Mouse (Mus musculus) layer of hippocampus, adult 9-11 months (tissue): ENCODE measurements around the gene Dapl1.

Experiments
- DNase-seq: peaks from one replicate; pipeline ENCODE4 v3.0.0; 2022

Gene Dapl1

GRCm38 (mm10) chr2:59484438-59484837, at the start of gene Dapl1:
Gene Dapl1 (plus strand): TSS chr2:59484653.
- DNase-seq = no peak

DNA sequence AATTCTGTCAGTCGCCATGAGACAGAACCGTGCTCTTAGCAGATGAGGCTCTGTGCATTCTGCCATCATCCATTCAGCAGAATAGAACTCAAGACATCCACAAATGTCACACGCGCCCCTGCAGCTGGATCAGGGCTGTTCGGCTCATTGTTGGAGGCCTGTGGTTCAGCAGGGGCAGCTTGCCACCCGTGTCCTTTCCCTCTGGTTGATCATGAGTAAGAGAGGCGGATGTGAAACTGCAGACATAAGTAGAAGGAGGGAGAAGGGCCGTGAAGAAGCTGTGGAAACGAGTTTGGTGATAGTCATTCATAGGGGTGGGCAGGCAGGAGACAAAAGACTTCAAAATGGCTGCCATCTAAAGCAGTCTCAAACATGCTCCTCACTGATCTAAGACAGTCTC, 49.6 kb upstream of the Dapl1 start:
- DNase-seq = peak; percentile 29

GRCm38 (mm10) chr2:59437684-59438393, 46.6 kb upstream of the Dapl1 start:
- DNase-seq = peak; percentile 70

GRCm38 (mm10) chr2:59438479-59438935, 45.9 kb upstream of the Dapl1 start:
- DNase-seq = peak; percentile 75

- no peak for DNase-seq
Measured at GRCm38 (mm10) chr2:59439824-59440223, 44.6 kb upstream of the Dapl1 start.

GRCm38 (mm10) chr2:59440481-59440880, 44.0 kb upstream of the Dapl1 start:
- DNase-seq = no peak

DNA sequence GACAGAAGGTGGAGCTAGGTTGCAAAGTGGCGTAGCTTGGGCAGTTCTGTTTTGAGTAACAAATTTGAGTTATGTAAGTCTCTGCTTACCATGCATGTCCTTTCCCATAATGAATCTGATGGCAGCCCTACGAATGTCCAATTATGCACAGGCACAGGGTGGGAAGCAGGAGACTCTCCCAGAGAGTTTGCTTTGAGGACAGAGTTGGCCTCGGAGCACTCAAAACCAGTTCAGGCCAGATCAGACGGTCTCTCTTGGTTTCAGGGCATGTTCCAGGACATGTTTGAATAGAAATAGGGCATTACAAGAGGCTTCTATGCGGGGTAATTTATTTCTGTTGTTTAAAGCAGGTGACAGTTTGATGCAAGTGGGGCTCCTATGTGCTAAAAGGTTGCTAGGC, 42.8 kb upstream of the Dapl1 start:
- no peak for DNase-seq

DNA sequence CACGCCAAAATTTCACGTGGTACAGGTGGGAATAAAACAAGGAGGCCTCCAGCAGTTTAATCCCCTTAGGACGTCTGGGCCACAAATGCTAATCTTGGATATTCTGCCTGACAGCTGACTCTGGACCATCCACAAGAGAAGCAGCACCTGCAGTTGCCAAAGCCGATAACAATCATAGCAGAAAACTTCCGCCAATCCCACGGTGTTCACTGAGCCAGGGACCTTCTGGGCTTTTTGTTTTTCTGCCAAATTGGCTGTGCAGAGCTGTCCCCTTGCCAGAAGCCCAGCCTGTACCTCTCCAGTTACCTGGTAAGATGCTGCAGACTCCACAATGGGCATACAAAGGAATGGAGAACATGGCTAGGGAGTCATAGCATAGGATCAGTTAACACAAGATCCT, 37.8 kb upstream of the Dapl1 start:
- DNase-seq = no peak

GRCm38 (mm10) chr2:59447712-59448111, 36.7 kb upstream of the Dapl1 start:
- DNase-seq = no peak

DNA sequence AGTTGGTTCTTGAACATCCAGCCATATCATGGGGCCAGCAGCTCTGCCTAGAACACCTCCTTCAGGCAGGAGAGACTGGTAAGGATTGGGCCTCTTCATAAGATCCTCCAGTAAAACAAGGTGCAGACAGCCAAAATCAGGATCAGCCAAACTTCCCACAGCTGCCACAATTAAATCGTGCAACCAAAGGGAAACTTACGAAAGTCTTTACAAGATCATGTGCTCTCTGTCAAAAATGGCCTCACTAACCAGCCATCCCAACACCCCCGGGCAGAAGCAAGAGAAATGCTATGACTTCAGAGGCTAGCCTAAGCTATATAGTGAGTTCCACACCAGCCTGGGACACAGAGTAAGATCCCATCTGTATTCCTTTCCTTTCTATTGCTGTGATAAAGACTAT, 35.9 kb upstream of the Dapl1 start:
- DNase-seq = no peak

- DNase-seq = no peak
Measured at GRCm38 (mm10) chr2:59448921-59449320, 35.5 kb upstream of the Dapl1 start.

DNA sequence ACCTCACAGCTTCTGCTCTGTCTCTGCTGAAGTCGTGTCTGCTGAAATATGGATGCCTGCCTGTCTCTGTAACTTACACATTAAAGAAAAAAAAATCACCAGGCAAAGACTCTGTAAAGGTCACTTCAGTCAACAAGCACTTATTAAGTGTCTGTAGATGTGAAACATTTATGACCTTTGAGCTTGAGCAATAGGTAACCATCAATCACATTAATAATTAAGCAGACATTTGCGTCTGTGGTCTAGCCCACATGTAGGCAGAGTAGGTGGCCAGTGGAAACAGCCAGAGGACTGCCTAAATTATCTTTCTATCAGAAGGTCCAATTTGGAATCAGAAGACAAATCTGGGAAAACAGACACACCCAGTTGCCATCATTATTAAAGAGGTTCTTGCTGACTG, 32.8 kb upstream of the Dapl1 start:
- DNase-seq = no peak

DNA sequence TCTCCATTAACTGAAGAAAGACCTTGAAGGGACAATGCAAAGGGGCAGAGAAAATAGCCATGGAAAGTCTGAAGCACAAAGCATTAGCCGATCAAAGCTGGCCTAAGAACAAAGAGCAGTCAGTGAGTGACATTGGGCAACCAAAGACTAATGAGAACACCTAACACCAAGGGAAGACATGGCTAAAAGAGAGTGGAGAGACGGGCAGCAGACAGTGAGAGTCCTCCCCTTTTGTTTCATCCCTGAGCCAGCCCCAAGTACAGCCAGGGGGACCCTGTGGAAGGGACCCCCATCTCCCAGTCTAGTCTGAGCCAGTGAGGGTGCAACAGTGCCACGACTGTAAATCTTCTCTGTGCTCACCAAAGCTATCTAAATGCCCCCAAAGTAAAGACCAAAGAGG, 32.4 kb upstream of the Dapl1 start:
- no peak for DNase-seq

DNA sequence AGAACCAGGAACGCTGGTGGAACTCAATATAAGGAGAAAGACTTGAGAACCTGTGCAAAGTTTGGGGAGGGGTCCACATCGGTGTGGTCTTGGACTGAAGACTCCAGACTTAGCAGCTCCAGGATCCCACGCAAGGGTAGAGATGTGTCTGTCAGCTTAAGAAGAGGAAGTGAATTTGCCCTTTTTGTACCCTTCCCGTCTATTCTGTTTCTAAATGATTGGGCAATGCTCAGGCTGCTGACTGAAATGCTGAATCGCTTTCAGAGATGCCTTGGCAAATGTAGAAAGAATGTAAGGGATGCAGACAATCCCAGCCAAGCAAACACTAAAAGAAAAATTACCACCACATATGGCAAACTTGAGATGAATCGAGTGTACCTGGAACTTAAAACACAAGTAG, 22.4 kb upstream of the Dapl1 start:
- DNase-seq = no peak

- DNase-seq = no peak
Measured at GRCm38 (mm10) chr2:59463428-59464182, 20.8 kb upstream of the Dapl1 start.

- no peak for DNase-seq
Measured at GRCm38 (mm10) chr2:59465671-59466070, 18.8 kb upstream of the Dapl1 start.

DNA sequence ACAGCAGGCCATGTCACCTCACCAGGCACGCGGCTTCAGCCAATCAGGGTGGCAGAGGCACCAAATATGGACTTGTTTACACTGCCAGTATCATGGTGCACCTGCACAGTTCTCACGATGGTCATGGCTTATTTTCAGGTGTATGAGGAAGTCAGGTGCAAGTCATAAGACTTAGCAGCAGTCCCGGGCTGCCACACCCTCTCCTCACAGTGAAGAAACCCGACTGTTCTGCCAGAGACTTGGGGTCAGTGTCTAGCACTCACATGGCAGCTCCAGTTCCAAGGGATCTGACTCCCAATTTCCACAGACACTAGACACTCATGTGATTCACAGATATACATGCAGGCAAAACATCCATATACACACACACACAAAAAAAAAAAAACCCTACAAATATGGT, 18.1 kb upstream of the Dapl1 start:
- no peak for DNase-seq

- DNase-seq = no peak
Measured at GRCm38 (mm10) chr2:59467085-59467484, 17.4 kb upstream of the Dapl1 start.

DNA sequence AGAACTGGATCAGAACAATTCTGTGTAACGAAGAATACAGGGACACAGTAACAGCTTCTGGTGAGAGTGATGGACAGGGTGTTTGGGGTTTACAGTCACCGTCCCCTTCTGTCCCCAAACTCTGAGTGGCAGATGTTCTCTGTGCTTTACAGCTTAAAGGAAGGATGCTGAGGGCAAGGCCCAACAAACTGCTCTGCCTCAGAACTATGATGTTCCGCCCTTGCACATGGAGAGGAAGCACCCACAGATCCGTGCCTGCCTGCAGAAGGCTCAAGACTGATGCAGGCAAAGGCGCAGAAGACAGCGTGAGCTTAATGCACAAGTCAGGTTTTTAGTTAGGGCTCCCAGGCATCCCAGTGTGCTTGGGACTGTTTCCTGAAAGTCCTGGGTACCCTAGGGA, 16.5 kb upstream of the Dapl1 start:
- DNase-seq = no peak

DNA sequence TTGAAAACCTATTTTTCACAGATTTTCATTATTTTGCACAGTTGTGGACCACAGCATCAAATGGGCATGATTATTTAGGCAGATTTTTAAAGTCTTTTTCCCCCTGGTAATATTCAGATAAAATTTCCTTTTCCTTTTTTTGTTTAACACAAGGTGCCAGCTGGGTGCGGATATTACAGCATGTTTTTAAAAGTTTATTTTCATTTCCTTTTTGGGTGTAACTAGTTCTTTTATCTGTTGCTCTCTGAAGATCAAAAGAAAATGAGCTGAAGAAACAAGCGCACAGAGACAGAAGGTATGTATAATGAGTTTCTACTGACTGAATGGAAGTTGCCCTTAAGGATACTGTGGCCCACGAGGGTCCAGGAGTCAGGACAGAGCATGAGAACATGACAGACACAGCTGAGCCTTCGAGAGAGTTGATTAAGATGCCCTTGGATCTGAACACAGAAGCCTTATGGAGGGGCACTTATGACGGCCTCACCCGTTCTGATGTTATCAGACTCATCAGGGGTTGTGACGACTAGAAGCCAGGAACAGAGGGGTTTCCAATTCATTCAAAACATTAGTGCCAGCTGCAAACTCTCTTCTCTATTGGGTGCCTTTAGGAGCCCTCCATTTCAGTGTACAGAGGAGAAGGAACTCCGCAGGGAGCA, 14.7 kb upstream of the Dapl1 start:
- DNase-seq = no peak

DNA sequence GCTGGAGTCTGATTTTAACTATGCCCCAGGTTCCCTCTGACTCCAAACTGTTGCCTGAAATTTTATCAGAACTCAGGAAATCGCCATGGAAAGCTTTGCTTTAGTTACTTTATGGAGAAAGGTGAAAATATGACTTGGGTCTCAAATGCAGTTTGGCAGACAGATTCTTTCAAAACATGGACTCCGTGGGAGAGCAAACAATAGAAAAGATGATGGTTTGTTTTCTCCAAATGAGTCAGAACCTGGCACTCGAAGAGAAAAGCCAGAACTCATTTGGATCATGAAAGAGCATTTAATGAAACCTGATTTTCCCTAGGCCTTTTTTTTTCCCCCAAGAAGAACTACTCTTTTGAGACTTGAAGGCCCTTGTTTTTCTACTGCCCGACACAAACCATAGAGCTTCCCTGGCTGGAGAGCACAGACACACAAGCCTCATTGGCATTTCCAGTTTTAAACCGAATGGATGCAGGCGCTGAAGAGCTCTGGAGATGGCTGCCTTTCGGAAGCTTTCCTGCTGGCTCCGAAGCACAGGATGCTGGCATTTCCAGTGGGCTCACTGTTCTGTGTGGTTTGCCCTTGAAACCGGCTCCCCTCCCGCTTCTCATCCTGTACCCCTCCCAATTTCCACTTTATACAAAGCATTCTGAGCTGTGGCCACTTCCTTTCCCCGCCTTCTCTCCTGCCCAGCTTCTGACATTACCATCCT, 14.0 kb upstream of the Dapl1 start:
- no peak for DNase-seq

DNA sequence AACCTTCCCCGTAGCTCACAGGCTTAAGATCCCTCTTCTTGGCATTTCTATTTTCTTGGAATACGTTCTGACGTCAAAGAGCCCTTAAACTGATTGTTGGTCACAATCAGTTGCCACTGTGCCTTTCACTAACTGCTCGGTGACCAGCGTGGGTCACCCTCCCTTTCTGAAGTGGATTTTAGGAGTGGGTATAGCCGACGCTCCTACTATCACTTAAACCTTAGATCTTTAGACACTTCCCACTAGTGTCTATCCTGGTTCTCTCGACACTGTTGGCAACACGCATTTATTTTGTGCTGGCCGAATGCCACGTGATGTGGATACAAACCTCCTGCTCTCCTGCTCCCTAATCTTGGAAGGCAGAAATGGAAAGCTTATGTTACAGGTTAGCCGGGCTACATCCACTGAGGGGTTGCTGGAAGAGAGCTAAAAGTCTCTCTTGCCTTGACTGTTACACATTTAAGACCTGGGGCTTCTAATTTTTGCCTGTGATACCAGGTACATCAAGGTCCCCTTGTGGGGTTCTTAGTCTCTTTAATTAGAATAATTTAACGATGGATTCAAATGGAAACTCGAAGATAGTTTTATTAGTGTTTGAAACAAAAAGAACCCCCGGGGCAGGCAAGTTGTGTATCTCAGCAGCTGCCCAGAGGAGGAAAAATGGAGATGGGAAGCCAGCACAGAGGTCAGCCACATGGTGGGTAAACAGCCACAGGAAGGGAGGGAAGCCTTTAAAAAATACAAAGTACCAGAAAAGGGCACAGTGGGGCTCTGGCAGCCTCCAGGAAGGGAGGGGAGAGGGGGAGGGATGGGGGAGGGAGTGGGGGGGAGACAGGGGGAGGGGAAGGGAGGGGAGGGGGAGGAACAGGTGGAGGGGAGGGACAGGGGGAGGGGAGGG, 13.2 kb upstream of the Dapl1 start:
- no peak for DNase-seq
